Mouse (Mus musculus): ENCODE results near the gene Atp6v1a. TPM values are rescaled to one million over a fixed set of nuclear protein-coding genes. Genes with fewer than 3 reads are reported as not detected.
A peak's percentile ranks its signal among the peaks of the same experiment; 100 is the strongest.

Atp6v1a gene
- polyA plus RNA-seq, 1 experiment: 214 TPM

DNA sequence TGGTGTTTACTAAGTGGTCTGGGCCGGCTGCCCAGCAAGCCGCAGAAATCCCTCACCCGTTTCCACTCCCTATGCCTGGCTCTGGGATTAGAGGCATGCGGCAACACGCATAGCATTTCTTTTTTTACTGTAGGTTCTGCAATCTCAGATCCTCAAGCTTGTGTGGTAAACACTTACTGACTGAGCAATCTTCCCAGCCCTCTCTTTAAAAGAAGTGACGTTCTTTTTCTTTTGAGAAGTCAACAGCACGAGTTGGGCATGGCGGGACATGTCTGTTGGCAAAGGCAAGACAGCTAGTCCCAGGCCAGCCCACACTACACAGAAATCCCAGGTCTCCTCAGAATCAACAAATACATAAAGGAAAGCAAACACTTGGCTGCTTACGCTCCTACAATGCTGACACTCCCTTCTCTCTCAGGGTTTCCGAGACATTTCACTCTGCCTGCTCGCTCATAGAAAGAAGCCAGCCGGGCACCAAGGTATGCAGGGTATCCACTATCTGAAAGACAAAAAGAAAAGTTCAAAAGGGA is 38.3 kb downstream of the Atp6v1a start:
- H3K4me3 ChIP-seq (ENCODE audit: insufficient read depth, low read length): no peak overlapping the region
- H3K4me1 ChIP-seq (ENCODE audit: control insufficient read depth, insufficient read depth, low read length): no peaks in the 10 kb centered on the region
- H3K27ac ChIP-seq (ENCODE audit: insufficient read depth, low read length): no peak overlapping the region
- TF ChIP-seq CTCF (IDR thresholded peaks at IDR 0.05; ENCODE audit: extremely low read depth, insufficient read depth, low read length) (no peak), POLR2A (IDR thresholded peaks at IDR 0.05; ENCODE audit: extremely low read depth, insufficient read depth, low read length) (no peak)

DNA sequence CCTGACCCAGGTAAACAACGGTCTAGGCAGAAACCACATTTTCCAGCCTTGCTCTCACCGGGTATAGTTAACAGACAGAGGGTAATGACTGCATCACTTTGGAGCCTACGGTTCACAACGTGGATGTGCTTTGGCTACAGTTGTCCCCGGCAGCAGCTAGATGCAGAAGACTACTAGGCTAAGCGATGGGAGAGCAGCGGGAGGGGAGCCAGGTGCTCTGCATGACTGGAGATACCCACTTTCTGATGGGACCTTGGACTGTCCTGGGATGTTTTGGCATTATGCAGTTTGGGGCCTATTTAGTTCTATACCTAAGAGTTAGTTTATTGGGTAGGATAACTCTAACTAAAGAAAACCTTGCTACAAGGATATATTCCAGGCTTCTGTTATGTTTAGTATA is 40.1 kb downstream of the Atp6v1a start:
- Histone ChIP-seq H3K4me1 (ENCODE audit: control insufficient read depth, insufficient read depth, low read length) (no peaks in the 10 kb centered on the region), H3K4me3 (ENCODE audit: insufficient read depth, low read length) (no peak overlapping the region), H3K27ac (ENCODE audit: insufficient read depth, low read length) (no peak overlapping the region)
- no peak for TF ChIP-seq CTCF (IDR thresholded peaks at IDR 0.05; ENCODE audit: extremely low read depth, insufficient read depth, low read length)
- no peak for TF ChIP-seq POLR2A (IDR thresholded peaks at IDR 0.05; ENCODE audit: extremely low read depth, insufficient read depth, low read length)

DNA sequence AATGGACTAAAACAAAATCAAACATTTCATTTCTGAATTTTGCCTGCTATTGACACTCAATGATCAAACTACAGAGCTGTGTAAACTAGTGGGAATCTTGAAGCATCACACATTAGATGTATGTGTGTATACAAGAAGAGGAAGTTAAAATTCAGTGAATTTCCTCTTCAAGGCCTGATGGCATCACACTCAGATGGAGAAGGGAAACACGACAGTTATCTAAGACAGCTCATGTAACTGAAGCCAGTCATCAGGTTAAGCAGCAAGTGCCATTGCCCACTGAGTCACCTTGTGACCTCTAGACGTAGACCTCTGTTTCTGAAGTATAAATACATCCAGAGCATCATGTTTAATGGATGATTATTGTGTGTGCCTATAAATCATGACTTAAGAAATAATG is 51.9 kb downstream of the Atp6v1a start:
- H3K4me3 ChIP-seq (ENCODE audit: insufficient read depth, low read length): no peak overlapping the region
- H3K4me1 ChIP-seq (ENCODE audit: control insufficient read depth, insufficient read depth, low read length): no peaks in the 10 kb centered on the region
- H3K27ac ChIP-seq (ENCODE audit: insufficient read depth, low read length): no peak overlapping the region
- no peak for TF ChIP-seq CTCF (IDR thresholded peaks at IDR 0.05; ENCODE audit: extremely low read depth, insufficient read depth, low read length)
- no peak for TF ChIP-seq POLR2A (IDR thresholded peaks at IDR 0.05; ENCODE audit: extremely low read depth, insufficient read depth, low read length)

DNA sequence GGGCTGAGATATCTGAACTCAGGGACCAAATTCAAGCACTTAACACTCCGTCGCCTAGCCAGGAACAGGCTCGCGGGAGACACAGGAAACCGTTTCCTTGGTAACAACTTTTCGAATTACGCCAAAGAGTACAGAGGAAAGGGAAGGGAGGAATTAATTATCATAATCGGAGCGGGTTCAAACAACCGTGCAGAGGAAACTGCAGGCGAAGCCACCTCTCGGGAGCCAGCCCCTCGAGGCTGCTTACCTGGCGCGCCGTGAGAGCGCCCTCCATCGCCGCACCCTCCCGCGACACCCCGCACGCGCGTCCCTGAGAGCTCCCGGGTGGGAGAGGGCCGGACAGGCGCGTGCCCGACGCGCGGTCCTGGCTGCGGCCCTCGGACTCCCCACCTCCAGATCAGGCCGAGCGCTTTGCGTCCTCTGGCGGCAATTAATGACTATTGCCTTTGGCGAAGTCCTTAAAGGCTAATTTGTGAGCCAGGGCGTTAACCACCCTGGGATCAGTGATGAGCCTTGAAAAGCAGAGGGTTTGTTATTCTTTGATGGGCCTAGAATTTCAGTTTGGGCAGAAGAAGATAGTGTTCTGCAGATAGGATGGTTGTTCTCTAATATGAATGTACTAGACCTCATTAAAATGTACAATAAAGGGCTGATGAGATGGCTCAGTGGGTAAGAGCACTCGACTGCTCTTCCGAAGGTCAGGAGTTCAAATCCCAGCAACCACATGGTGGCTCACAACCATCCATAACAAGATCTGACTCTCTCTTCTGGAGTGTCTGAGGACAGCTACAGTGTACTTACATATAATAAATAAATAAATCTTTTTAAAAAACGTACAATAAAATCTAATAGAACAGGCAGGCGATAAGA is 76.2 kb downstream of the Atp6v1a start, which contains the start of gene Gramd1c:
Gene Gramd1c (minus strand): TSS at position 321 of the 870 bp plus-strand sequence.
- no peak for TF ChIP-seq POLR2A (IDR thresholded peaks at IDR 0.05; ENCODE audit: extremely low read depth, insufficient read depth, low read length)
- peak; percentile 39 for TF ChIP-seq CTCF (IDR thresholded peaks at IDR 0.05; ENCODE audit: extremely low read depth, insufficient read depth, low read length)
- no peaks in the 10 kb centered on the region for H3K4me1 ChIP-seq (ENCODE audit: control insufficient read depth, insufficient read depth, low read length)
- peak within 1 kb of the TSS; percentile 36 for H3K4me3 ChIP-seq (ENCODE audit: insufficient read depth, low read length)
- H3K27ac ChIP-seq (ENCODE audit: insufficient read depth, low read length): no peak within 1 kb of the TSS

DNA sequence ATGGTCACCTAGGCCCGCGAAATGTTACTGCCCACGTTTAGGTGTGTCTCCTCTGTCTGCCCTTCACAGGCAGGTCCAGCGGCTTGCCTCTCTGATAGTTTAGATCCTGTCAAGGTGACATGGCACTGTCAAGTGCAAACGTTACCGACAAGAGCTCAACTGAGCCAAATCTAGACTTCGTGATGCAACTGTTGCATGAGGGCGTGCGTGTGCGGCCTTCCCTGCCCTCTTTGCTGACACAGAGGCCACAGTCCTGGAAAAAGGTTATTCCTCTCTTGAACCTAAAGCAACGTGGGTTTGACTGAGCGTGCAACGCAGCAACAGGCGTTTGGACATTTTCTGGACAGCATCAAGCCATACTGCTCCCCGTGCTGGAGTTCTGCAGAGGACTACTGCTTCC is 78.2 kb downstream of the Atp6v1a start:
- Histone ChIP-seq H3K27ac (ENCODE audit: insufficient read depth, low read length) (no peak overlapping the region), H3K4me3 (ENCODE audit: insufficient read depth, low read length) (no peak overlapping the region), H3K4me1 (ENCODE audit: control insufficient read depth, insufficient read depth, low read length) (no peaks in the 10 kb centered on the region)
- no peak for TF ChIP-seq CTCF (IDR thresholded peaks at IDR 0.05; ENCODE audit: extremely low read depth, insufficient read depth, low read length)
- TF ChIP-seq POLR2A (IDR thresholded peaks at IDR 0.05; ENCODE audit: extremely low read depth, insufficient read depth, low read length): no peak

GRCm38 (mm10) chr16:44060604-44061286 is 78.8 kb downstream of the Atp6v1a start:
- Histone ChIP-seq H3K4me1 (ENCODE audit: control insufficient read depth, insufficient read depth, low read length) (no peaks in the 10 kb centered on the region), H3K27ac (ENCODE audit: insufficient read depth, low read length) (no peak overlapping the region), H3K4me3 (ENCODE audit: insufficient read depth, low read length) (no peak overlapping the region)
- TF ChIP-seq POLR2A (IDR thresholded peaks at IDR 0.05; ENCODE audit: extremely low read depth, insufficient read depth, low read length) (no peak), CTCF (IDR thresholded peaks at IDR 0.05; ENCODE audit: extremely low read depth, insufficient read depth, low read length) (no peak)

DNA sequence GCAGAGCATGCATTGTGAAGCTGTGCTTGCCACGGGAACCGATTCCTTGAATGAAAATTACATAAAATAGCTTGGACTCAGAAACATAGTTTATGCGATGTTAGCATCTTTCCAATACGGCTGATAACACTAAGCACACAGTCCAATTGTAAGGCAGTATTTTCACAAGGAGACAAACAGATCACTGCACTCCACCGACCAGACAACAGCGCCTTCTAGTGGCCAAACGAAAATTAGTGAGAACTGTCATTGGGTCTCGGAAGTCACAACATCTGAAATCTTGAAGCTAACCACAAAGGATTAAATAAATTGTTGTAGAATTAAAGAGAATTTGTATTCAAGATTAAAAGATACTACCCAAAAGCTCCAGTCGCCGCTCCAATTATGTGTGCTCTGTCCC is 80.8 kb downstream of the Atp6v1a start:
- Histone ChIP-seq H3K4me1 (ENCODE audit: control insufficient read depth, insufficient read depth, low read length) (no peaks in the 10 kb centered on the region), H3K4me3 (ENCODE audit: insufficient read depth, low read length) (no peak overlapping the region), H3K27ac (ENCODE audit: insufficient read depth, low read length) (no peak overlapping the region)
- peak; percentile 96 for TF ChIP-seq CTCF (IDR thresholded peaks at IDR 0.05; ENCODE audit: extremely low read depth, insufficient read depth, low read length)
- no peak for TF ChIP-seq POLR2A (IDR thresholded peaks at IDR 0.05; ENCODE audit: extremely low read depth, insufficient read depth, low read length)

DNA sequence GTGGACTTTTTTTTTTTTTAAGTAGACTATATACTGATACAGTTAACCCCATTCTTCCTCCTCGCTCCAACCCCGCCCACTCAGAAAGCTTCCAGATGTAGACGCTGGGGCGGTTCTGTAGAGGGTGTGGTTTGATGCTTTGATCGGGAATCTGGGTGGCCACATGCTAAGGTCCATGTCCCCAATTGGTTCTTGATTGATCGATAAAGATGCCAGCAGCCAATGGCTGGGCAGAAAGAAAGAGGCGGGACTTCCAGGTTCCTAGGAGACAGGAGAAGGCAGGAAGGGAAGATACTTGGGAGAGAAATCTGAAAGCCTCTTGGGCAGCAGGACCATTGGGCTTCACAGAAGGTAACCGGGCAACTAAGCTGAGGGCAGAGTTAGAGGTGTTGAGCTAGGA is 83.7 kb downstream of the Atp6v1a start:
- Histone ChIP-seq H3K4me1 (ENCODE audit: control insufficient read depth, insufficient read depth, low read length) (no peaks in the 10 kb centered on the region), H3K4me3 (ENCODE audit: insufficient read depth, low read length) (no peak overlapping the region), H3K27ac (ENCODE audit: insufficient read depth, low read length) (no peak overlapping the region)
- TF ChIP-seq CTCF (IDR thresholded peaks at IDR 0.05; ENCODE audit: extremely low read depth, insufficient read depth, low read length): no peak
- no peak for TF ChIP-seq POLR2A (IDR thresholded peaks at IDR 0.05; ENCODE audit: extremely low read depth, insufficient read depth, low read length)

GRCm38 (mm10) chr16:44053265-44053664 is 86.2 kb downstream of the Atp6v1a start:
- H3K27ac ChIP-seq (ENCODE audit: insufficient read depth, low read length): no peak overlapping the region
- no peak for TF ChIP-seq POLR2A (IDR thresholded peaks at IDR 0.05; ENCODE audit: extremely low read depth, insufficient read depth, low read length)
- TF ChIP-seq CTCF (IDR thresholded peaks at IDR 0.05; ENCODE audit: extremely low read depth, insufficient read depth, low read length): no peak
- H3K4me3 ChIP-seq (ENCODE audit: insufficient read depth, low read length): no peak overlapping the region
- no peaks in the 10 kb centered on the region for H3K4me1 ChIP-seq (ENCODE audit: control insufficient read depth, insufficient read depth, low read length)
